Mouse (Mus musculus) CH12.LX (cell line): ENCODE results near the gene Srsf2. TPM values are rescaled to one million over a fixed set of nuclear protein-coding genes. Genes with fewer than 3 reads are reported as not detected.

ENCODE experiments used
- DNase-seq: peaks from one replicate; pipeline ENCODE4 v3.0.0-alpha.2; 2013; ENCODE audit errors: extremely low read depth
- H3K27ac ChIP-seq: 2 replicates; pipeline ENCODE4 v1.5.1; 2012; ENCODE audit warnings: low read depth, mild to moderate bottlenecking, control low read depth, moderate library complexity; ENCODE audit not compliant: insufficient read depth
- H3K27me3 ChIP-seq: replicated peaks from 2 replicates; pipeline ENCODE3; 2012; ENCODE audit warnings: inconsistent platforms
- H3K36me3 ChIP-seq, 2 experiments: replicated peaks in 1 of 2; 2 replicates each; pipeline versions ENCODE3 to v1.6.1; 2012; ENCODE audit warnings: inconsistent platforms in 1 of 2, low read length in 1 of 2, mild to moderate bottlenecking in 1 of 2, mixed read lengths in 1 of 2, moderate library complexity in 1 of 2; ENCODE audit not compliant: control insufficient read depth in 1 of 2, insufficient read depth in 1 of 2
- H3K4me1 ChIP-seq, 2 experiments: 2 replicates each; pipeline ENCODE4 v1.6.1; 2012; ENCODE audit warnings: inconsistent platforms in 1 of 2, moderate library complexity in 1 of 2; ENCODE audit not compliant: insufficient read depth in 2 of 2, control insufficient read depth in 1 of 2
- H3K4me2 ChIP-seq: 2 replicates; pipeline ENCODE4 v1.6.1; 2012; ENCODE audit warnings: low read depth, mild to moderate bottlenecking, control low read depth; ENCODE audit not compliant: poor library complexity, insufficient read depth, severe bottlenecking
- H3K4me3 ChIP-seq, 3 experiments: fragments of 150-350 bp in 1 of 3; sonication (generic) in 1 of 3; replicated peaks in 1 of 3; 2 replicates each; pipeline versions ENCODE3 to v1.5.1; 2011 to 2012; ENCODE audit warnings: low read depth in 2 of 3, low read length in 2 of 3, mild to moderate bottlenecking in 2 of 3, moderate library complexity in 2 of 3, control low read depth in 1 of 3, improper control_type of control experiment in 1 of 3, inconsistent platforms in 1 of 3, mixed read lengths in 1 of 3; ENCODE audit not compliant: poor library complexity in 1 of 3
- H3K79me2 ChIP-seq: replicated peaks from 2 replicates; pipeline ENCODE4 v1.6.1; 2012; ENCODE audit warnings: mild to moderate bottlenecking, moderate library complexity; ENCODE audit not compliant: control insufficient read depth, poor library complexity, insufficient read depth, severe bottlenecking; ENCODE audit errors: extremely low read depth
- H3K9ac ChIP-seq: 2 replicates; pipeline ENCODE4 v1.6.1; 2012; ENCODE audit warnings: low read depth, mild to moderate bottlenecking, control low read depth, moderate library complexity; ENCODE audit not compliant: insufficient read depth
- H3K9me3 ChIP-seq: replicated peaks from 2 replicates; pipeline ENCODE3; 2012; ENCODE audit warnings: low read length, inconsistent platforms, mixed read lengths
- BHLHE40 ChIP-seq: IDR thresholded peaks from 2 replicates; pipeline ENCODE4 v1.6.1; 2011; ENCODE audit warnings: mild to moderate bottlenecking, low read depth, low read length, improper control_type of control experiment
- E2F4 ChIP-seq: IDR thresholded peaks from 2 replicates; pipeline ENCODE4 v1.6.1; 2011; ENCODE audit warnings: low read depth, low read length, improper control_type of control experiment; ENCODE audit not compliant: insufficient replicate concordance
- ETS1 ChIP-seq: conservative IDR thresholded peaks from 2 replicates; pipeline ENCODE4 v1.6.1; 2012; ENCODE audit warnings: low read depth, mild to moderate bottlenecking, inconsistent platforms, low read length, improper control_type of control experiment, moderate library complexity
- GABPA ChIP-seq: IDR thresholded peaks from 2 replicates; pipeline ENCODE4 v1.6.1; 2012; ENCODE audit warnings: low read depth, low read length, improper control_type of control experiment, inconsistent platforms; ENCODE audit not compliant: insufficient replicate concordance
- IRF4 ChIP-seq: IDR thresholded peaks from 2 replicates; pipeline ENCODE4 v1.6.1; 2014; ENCODE audit warnings: low read depth, mild to moderate bottlenecking, inconsistent platforms, low read length, improper control_type of control experiment
- MXI1 ChIP-seq: IDR thresholded peaks from 2 replicates; pipeline ENCODE4 v1.6.1; 2011; ENCODE audit warnings: mild to moderate bottlenecking, low read depth, low read length, improper control_type of control experiment
- MYC ChIP-seq: IDR thresholded peaks from 2 replicates; pipeline ENCODE4 v1.6.1; 2011; ENCODE audit warnings: low read depth, mild to moderate bottlenecking, improper control_type of control experiment, low read length
- NELFE ChIP-seq: IDR thresholded peaks from 2 replicates; pipeline ENCODE4 v1.6.1; 2011; ENCODE audit warnings: low read depth, low read length, improper control_type of control experiment
- PAX5 ChIP-seq: IDR thresholded peaks from 2 replicates; pipeline ENCODE4 v1.6.1; 2012; ENCODE audit warnings: low read length, inconsistent platforms, mixed read lengths
- POLR2A ChIP-seq: IDR thresholded peaks from 2 replicates; pipeline ENCODE4 v1.6.1; 2011; ENCODE audit warnings: low read depth, mild to moderate bottlenecking, improper control_type of control experiment, low read length
- POLR2AphosphoS2 ChIP-seq: IDR thresholded peaks from 2 replicates; pipeline ENCODE4 v1.6.1; 2011; ENCODE audit warnings: low read depth, low read length, improper control_type of control experiment
- RAD21 ChIP-seq: IDR thresholded peaks from 2 replicates; pipeline ENCODE4 v1.6.1; 2011; ENCODE audit warnings: low read depth, mild to moderate bottlenecking, low read length, improper control_type of control experiment, moderate library complexity
- RCOR1 ChIP-seq: conservative IDR thresholded peaks from 2 replicates; pipeline ENCODE4 v1.6.1; 2012; ENCODE audit warnings: low read depth, mild to moderate bottlenecking, inconsistent platforms, low read length, improper control_type of control experiment
- TCF12 ChIP-seq: IDR thresholded peaks from 2 replicates; pipeline ENCODE4 v1.6.1; 2014; ENCODE audit warnings: low read depth, mild to moderate bottlenecking, inconsistent platforms, low read length, improper control_type of control experiment
- UBTF ChIP-seq: IDR thresholded peaks from 2 replicates; pipeline ENCODE4 v1.6.1; 2012; ENCODE audit warnings: low read depth, mild to moderate bottlenecking, inconsistent platforms, low read length, improper control_type of control experiment, moderate library complexity
- USF2 ChIP-seq: conservative IDR thresholded peaks from 2 replicates; pipeline ENCODE4 v1.6.1; 2011; ENCODE audit warnings: low read depth, low read length, improper control_type of control experiment
- dilution Hi-C: fragments of 300-500 bp; cut with MboI; formaldehyde crosslinking; loops from 2 replicates; pipeline ENCODE4 v1.14.3; 2020; ENCODE audit warnings: low sequenced_read_pairs; ENCODE audit not compliant: extremely low pct_unique_long_range_greater_than_20kb, extremely low pct_ligation_motif_present
- in situ Hi-C: fragments of 300-500 bp; cut with MboI; formaldehyde crosslinking; loops from 3 replicates; pipeline ENCODE4 v1.14.3; 2019; ENCODE audit warnings: low sequenced_read_pairs, low pct_ligation_motif_present, low pct_unique_long_range_greater_than_20kb, mixed read lengths
- polyA plus RNA-seq: library from polyadenylated mRNA; unstranded; fragments of >175 nt; gene quantifications from 2 replicates; pipeline ENCODE4 v1.2.1, GENCODE M21; 2012; ENCODE audit warnings: low read depth; ENCODE audit not compliant: insufficient read length
- total RNA-seq, 2 experiments: library from RNA; depleted of rRNA; stranded (reverse); fragments of 300-350 nt in 1 of 2; fragments of >200 nt in 1 of 2; gene quantifications; 2 replicates each; pipeline ENCODE4 v1.2.3; 2012 to 2014

The Srsf2 gene
- total and polyA plus RNA-seq, 3 experiments: 298 to 1,224 (median 471) TPM

DNA sequence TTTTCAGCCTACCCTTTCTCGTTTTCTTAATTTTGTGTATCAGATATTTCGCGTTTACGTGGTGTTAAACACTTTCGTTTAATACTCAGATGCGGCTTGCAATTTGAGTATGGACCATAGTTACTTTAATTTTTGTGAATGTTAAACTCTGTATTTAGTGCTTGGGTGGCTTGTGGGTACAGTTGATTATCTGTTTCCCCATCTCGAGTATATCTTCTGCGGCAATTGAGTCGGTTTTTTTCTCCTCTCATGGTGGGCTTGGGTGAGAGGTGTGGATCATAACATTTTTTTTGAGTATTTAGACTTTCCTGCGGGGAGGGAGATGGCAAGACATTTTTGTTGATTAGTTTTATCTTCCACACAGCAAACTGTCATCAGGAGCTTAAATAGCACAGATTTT is 1.4 kb upstream of the Srsf2 start:
- peak overlapping the region; percentile 89 for H3K9ac ChIP-seq
- H3K4me1 ChIP-seq: peaks cover 0 to 20% of the 10 kb centered on the region in 2 experiments; a peak in 2 of 4 replicates
- H3K36me3 ChIP-seq: peaks cover 23 to 45% of the 10 kb centered on the region in 2 experiments
- dilution Hi-C loops (no loop called here), in situ Hi-C loops (no loop called here)
- TF ChIP-seq IRF4: no peak
- TF ChIP-seq BHLHE40: no peak
- TF ChIP-seq POLR2AphosphoS2: no peak
- TF ChIP-seq NELFE: no peak
- no peak for TF ChIP-seq E2F4
- no peak for TF ChIP-seq RAD21
- no peak for TF ChIP-seq PAX5
- no peak overlapping the region for H3K27ac ChIP-seq
- no peaks in the 10 kb centered on the region for H3K9me3 ChIP-seq
- peak overlapping the region; percentile 70 to 95 (median 82) for H3K4me3 ChIP-seq
- no peak for DNase-seq
- no peaks in the 10 kb centered on the region for H3K27me3 ChIP-seq
- peaks cover 32% of the 10 kb centered on the region for H3K79me2 ChIP-seq
- peak overlapping the region; percentile 97 for H3K4me2 ChIP-seq

DNA sequence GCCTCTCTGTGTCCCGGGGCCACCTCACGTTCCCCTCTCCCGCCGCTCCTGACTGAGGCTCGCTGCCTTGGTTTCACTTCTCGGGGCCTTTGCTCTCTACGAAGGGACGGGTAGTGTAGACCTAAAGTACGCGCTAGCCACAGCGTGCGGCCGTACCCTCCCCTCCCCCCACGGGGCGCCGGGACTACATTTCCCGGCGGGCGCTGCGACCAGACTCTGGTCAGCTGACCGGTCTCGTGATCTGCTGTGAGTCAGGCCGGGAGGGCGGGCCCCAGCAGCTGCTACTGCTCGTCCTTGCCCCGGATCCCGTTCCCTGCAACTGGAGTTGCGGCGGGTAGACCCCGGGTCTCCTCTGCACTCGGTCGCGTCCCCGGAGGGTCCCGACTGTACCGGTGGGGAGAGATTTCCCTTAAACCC is 626 bp upstream of the Srsf2 start:
- Histone ChIP-seq H3K9me3 (no peaks in the 10 kb centered on the region), H3K4me1 (peaks cover 0 to 27% of the 10 kb centered on the region in 2 experiments; a peak in 2 of 4 replicates), H3K36me3 (peaks cover 24 to 40% of the 10 kb centered on the region in 2 experiments), H3K4me3 (peak overlapping the region; percentile 70 to 95 (median 82)), H3K4me2 (no peak overlapping the region)
- peak; percentile 97 for DNase-seq
- dilution Hi-C loops (no loop called here), in situ Hi-C loops (no loop called here)
- TF ChIP-seq RCOR1 (no peak), ETS1 (no peak), MXI1 (no peak), UBTF (0 out of 2 replicates have a peak, but pooled peaks have one; percentile 26), E2F4 (no peak), USF2 (peak; percentile 98), TCF12 (no peak), MYC (no peak), POLR2A (peak; percentile 37; the same call in 1 of the 2 replicates), GABPA (no peak)
- TF ChIP-seq, all 38 proteins: peak for 3
- no peaks in the 10 kb centered on the region for H3K27me3 ChIP-seq
- peaks cover 38% of the 10 kb centered on the region for H3K79me2 ChIP-seq
- peak overlapping the region; percentile 91 for H3K27ac ChIP-seq
- H3K9ac ChIP-seq: peak overlapping the region; percentile 89
